8 mouse cellular contexts compared by ENCODE assay signal in genomic region chr7:28973025-28973424, GRCm38 (mm10). TPM values are rescaled to one million over a fixed set of nuclear protein-coding genes. Genes with fewer than 3 reads are reported as not detected.
DNase-seq lines count a peak whose midpoint lies in the region; ATAC-seq and TF ChIP-seq lines count a peak whose summit lies in the region.
"Had no signal": no experiment of that assay in that cellular context is flagged by ENCODE, and none has a peak within 500 bp of the region (broad histone marks: within the 10 kb centered on the region; RNA-seq: fewer than 3 reads in every experiment).

No protein-coding gene starts in this region.

- 0 out of 2 replicates have a peak, but pooled peaks have one; percentile 13 for TF ChIP-seq CTCF in lung, adult 2 months (IDR thresholded peaks at IDR 0.05; ENCODE audit: insufficient read depth, low read length)
- TF ChIP-seq CTCF in bone marrow, adult 2 months (IDR thresholded peaks at IDR 0.05; ENCODE audit: control insufficient read depth, insufficient read depth, low read length) = peak; percentile 16; the same call in 1 of the 2 replicates

- H3K27me3 ChIP-seq in heart, embryonic 15.5 days = no peaks in the 10 kb centered on the region
- no peaks in the 10 kb centered on the region for H3K27me3 ChIP-seq in stomach, embryonic 15.5 days (replicated peaks)

- no peak for ATAC-seq in heart, embryonic 15.5 days (replicated peaks; ENCODE audit: insufficient number of reproducible peaks, insufficient read depth, low FRiP score, low read depth)
- no peak for ATAC-seq in stomach, embryonic 15.5 days (ENCODE audit: insufficient read depth, low FRiP score, low read depth)

- peaks cover 22% of the 10 kb centered on the region for H3K4me1 ChIP-seq in heart, embryonic 15.5 days (replicated peaks)
- peaks cover 16% of the 10 kb centered on the region for H3K4me1 ChIP-seq in lung, adult 2 months (ENCODE audit: control insufficient read depth, insufficient read depth, low read length)
- H3K4me1 ChIP-seq in bone marrow, adult 2 months (ENCODE audit: control insufficient read depth, insufficient read depth, low read length) = no peaks in the 10 kb centered on the region
- peaks cover 8% of the 10 kb centered on the region; the same call in 1 of the 2 replicates for H3K4me1 ChIP-seq in stomach, embryonic 15.5 days

- peaks cover 30% of the 10 kb centered on the region for H3K36me3 ChIP-seq in heart, embryonic 15.5 days
- peaks cover 46% of the 10 kb centered on the region for H3K36me3 ChIP-seq in stomach, embryonic 15.5 days

- no peak for DNase-seq in heart, postnatal 4 days
- DNase-seq in lung, adult 2 months = no peak
- no peak for DNase-seq in lung, postnatal 4 days
- DNase-seq in ovary, postnatal 10 days (ENCODE audit: low spot score) = no peak

- TF ChIP-seq POLR2A in lung, adult 2 months (IDR thresholded peaks at IDR 0.05; ENCODE audit: borderline replicate concordance, extremely low read depth, low read depth, low read length) = no peak
- no peak for TF ChIP-seq POLR2A in bone marrow, adult 2 months (IDR thresholded peaks at IDR 0.05; ENCODE audit: borderline replicate concordance, control insufficient read depth, low read depth, low read length)

- H3K27ac ChIP-seq in heart, embryonic 15.5 days = peak overlapping the region; percentile 81; the same call in 1 of the 2 replicates
- H3K27ac ChIP-seq in bone marrow, adult 2 months (ENCODE audit: control insufficient read depth, insufficient read depth, low read depth, low read length, poor library complexity) = no peak overlapping the region
- H3K27ac ChIP-seq in stomach, embryonic 15.5 days = peak overlapping the region; percentile 78; the same call in 1 of the 2 replicates
- H3K27ac ChIP-seq: macrophage had no signal

- H3K4me3 ChIP-seq in heart, embryonic 15.5 days = no peak overlapping the region
- no peak overlapping the region for H3K4me3 ChIP-seq in lung, adult 2 months (replicated peaks; ENCODE audit: extremely low read depth, low read depth, low read length)
- H3K4me3 ChIP-seq in bone marrow, adult 2 months (replicated peaks; ENCODE audit: control insufficient read depth, low read depth, low read length) = no peak overlapping the region
- H3K4me3 ChIP-seq in stomach, embryonic 15.5 days (replicated peaks) = no peak overlapping the region

- H3K9ac ChIP-seq in heart, embryonic 15.5 days = no peak overlapping the region
- no peak overlapping the region for H3K9ac ChIP-seq in stomach, embryonic 15.5 days

- no peaks in the 10 kb centered on the region for H3K9me3 ChIP-seq in heart, embryonic 15.5 days (replicated peaks)
- H3K9me3 ChIP-seq in stomach, embryonic 15.5 days = no peaks in the 10 kb centered on the region

- 83% methylated on average over 8 of the region's 8 CpGs for WGBS in heart, embryonic 15.5 days
- WGBS in lung, adult 2 months = 78% methylated on average over 8 of the region's 8 CpGs
- WGBS in bone marrow, adult 2 months = 78% methylated on average over 8 of the region's 8 CpGs
- WGBS in stomach, embryonic 15.5 days = 82% methylated on average over 8 of the region's 8 CpGs

- H3K4me2 ChIP-seq in heart, embryonic 15.5 days = no peak overlapping the region
- H3K4me2 ChIP-seq in stomach, embryonic 15.5 days = no peak overlapping the region

RNA-seq across cellular contexts. Expression of gene Eif3k, which starts 8.6 kb away (rescaled TPM):
- 239 and 261 TPM in 2 replicates for polyA plus RNA-seq in heart, embryonic 15.5 days (2015; fragmentation: Nextera tagmentation; extraction: Ambion mirVana)
- total RNA-seq in heart, postnatal 4 days (2021) = 100 to 1,000 TPM; 205 to 208 TPM
- polyA plus RNA-seq in lung, adult 2 months (2012; rRNA removed) = 175 and 234 TPM in 2 replicates
- 184 and 225 TPM in 2 replicates for polyA plus RNA-seq in bone marrow, adult 2 months (2011; ENCODE audit: insufficient read depth, insufficient read length, low replicate concordance, missing spikeins)
- polyA plus RNA-seq in stomach, embryonic 15.5 days (2015; fragmentation: Nextera tagmentation; extraction: Ambion mirVana) = 370 and 373 TPM in 2 replicates

RNA-seq across cellular contexts. Expression of gene Map4k1, which starts 8.8 kb away (rescaled TPM):
- 2.8 and 7.6 TPM in 2 replicates for polyA plus RNA-seq in heart, embryonic 15.5 days (2015; fragmentation: Nextera tagmentation; extraction: Ambion mirVana)
- total RNA-seq in heart, postnatal 4 days (2021) = 1 to 10 TPM; 1.6 to 2.0 TPM
- 16.7 and 17.0 TPM in 2 replicates for polyA plus RNA-seq in lung, adult 2 months (2012; rRNA removed)
- 43.0 and 111 TPM in 2 replicates for polyA plus RNA-seq in bone marrow, adult 2 months (2011; ENCODE audit: insufficient read depth, insufficient read length, low replicate concordance, missing spikeins)
- polyA plus RNA-seq in stomach, embryonic 15.5 days (2015; fragmentation: Nextera tagmentation; extraction: Ambion mirVana) = 7.8 and 9.3 TPM in 2 replicates

RNA-seq across cellular contexts. Expression of gene Actn4, which starts 10.9 kb away (rescaled TPM):
- 236 and 281 TPM in 2 replicates for polyA plus RNA-seq in heart, embryonic 15.5 days (2015; fragmentation: Nextera tagmentation; extraction: Ambion mirVana)
- total RNA-seq in heart, postnatal 4 days (2021) = 100 to 1,000 TPM; 224 to 231 TPM
- 314 and 324 TPM in 2 replicates for polyA plus RNA-seq in lung, adult 2 months (2012; rRNA removed)
- 60.5 and 66.0 TPM in 2 replicates for polyA plus RNA-seq in bone marrow, adult 2 months (2011; ENCODE audit: insufficient read depth, insufficient read length, low replicate concordance, missing spikeins)
- 319 and 341 TPM in 2 replicates for polyA plus RNA-seq in stomach, embryonic 15.5 days (2015; fragmentation: Nextera tagmentation; extraction: Ambion mirVana)
